Mouse (Mus musculus) kidney, embryonic 16.5 days (tissue): ENCODE data around the gene Psmc6. TPM values are rescaled to one million over a fixed set of nuclear protein-coding genes. Genes with fewer than 3 reads are reported as not detected.

ENCODE experiments used
- ATAC-seq: fragments of 200-750 bp; cut with Nextera tagmentation; 2 replicates; pipeline ENCODE4 v1.8.0; 2017; ENCODE audit warnings: moderate TSS enrichment; ENCODE audit not compliant: low FRiP score, low TSS enrichment
- H3K27ac ChIP-seq: fragments of 300-500 bp; sonication (generic); 2 replicates; pipeline ENCODE4 v1.5.1; 2014; ENCODE audit warnings: low read length
- H3K27me3 ChIP-seq: fragments of 300-500 bp; sonication (generic); 2 replicates; pipeline ENCODE4 v1.6.1; 2014; ENCODE audit warnings: low read length, control low read depth, mixed read lengths; ENCODE audit not compliant: insufficient read depth
- H3K36me3 ChIP-seq: fragments of 300-500 bp; sonication (generic); 2 replicates; pipeline ENCODE4 v1.6.1; 2014; ENCODE audit warnings: low read length, control low read depth, mixed read lengths; ENCODE audit not compliant: insufficient read depth
- H3K4me1 ChIP-seq: fragments of 300-500 bp; sonication (generic); 2 replicates; pipeline ENCODE4 v1.6.1; 2014; ENCODE audit warnings: low read length, control low read depth, mixed read lengths; ENCODE audit not compliant: insufficient read depth
- H3K4me2 ChIP-seq: fragments of 300-500 bp; sonication (generic); replicated peaks from 2 replicates; pipeline ENCODE4 v1.6.1; 2014; ENCODE audit warnings: low read depth, low read length
- H3K4me3 ChIP-seq: fragments of 300-500 bp; sonication (generic); 2 replicates; pipeline ENCODE4 v1.5.1; 2014; ENCODE audit warnings: mild to moderate bottlenecking, low read length
- H3K9ac ChIP-seq: fragments of 300-500 bp; sonication (generic); replicated peaks from 2 replicates; pipeline ENCODE4 v1.6.1; 2014; ENCODE audit warnings: low read length
- H3K9me3 ChIP-seq: fragments of 300-500 bp; sonication (generic); 2 replicates; pipeline ENCODE4 v1.6.1; 2016; ENCODE audit warnings: low read length, control low read depth
- WGBS: fragments of 180-500 bp; shearing (Covaris S2); extraction: QIAGEN DNeasy Blood & Tissue Kit; methylation state at CpG from one replicate; pipeline ENCODE4 v1.1.7; 2014; 5-methylcytosine and 5-hydroxymethylcytosine counted together
- polyA plus RNA-seq: library from polyadenylated mRNA; unstranded; fragments of >200 nt; fragmentation: Nextera tagmentation; extraction: Ambion mirVana; gene quantifications from 2 replicates; pipeline ENCODE4 v1.2.1, GENCODE M21; 2015

The Psmc6 gene
- polyA plus RNA-seq, 1 experiment from 2014 or later, result 154 TPM

DNA sequence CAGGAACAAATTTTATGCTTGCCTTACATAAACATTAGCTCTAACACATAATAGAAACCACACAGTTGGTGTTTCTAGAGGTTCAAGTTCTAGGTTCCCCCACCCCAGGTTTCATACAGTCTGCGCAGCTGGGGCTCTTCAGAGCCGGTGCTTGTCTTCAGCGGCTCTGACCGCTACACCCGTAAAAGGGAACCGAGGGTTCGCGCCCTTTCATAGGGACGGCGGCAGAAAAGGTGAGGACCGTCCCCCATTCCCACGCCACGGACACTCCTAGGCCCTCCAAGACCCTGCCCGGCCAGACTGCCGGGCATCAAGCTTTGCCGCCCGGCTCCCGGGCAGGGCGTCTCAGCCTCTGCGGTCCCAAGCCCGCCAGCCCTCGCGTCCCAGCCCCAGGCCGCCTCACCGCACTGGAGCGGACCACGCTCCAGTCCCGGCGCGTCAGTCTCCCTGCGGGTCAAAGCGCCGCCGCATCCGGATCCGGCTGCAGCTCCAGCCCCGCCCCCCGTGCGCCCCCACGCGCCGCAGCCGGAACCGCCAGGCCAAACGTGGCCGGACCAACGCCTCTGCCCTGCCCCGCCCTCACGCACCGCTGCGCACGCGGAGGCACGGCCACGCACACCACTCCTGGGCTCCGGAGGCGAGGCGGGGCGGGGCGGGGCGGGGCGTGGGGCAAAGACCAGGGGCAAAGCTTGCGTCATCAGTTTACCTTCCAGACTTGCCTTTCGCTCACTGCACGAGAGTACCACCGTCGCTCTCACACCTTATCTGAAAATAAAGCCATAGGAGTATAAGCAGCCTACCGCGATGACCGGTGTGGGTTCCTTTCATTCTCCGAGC, 59.0 kb downstream of the Psmc6 start:
- H3K27me3 ChIP-seq, result no peaks in the 10 kb centered on the region
- peak overlapping the region; percentile 86 for H3K4me3 ChIP-seq

GRCm38 (mm10) chr14:45389194-45389593, 59.6 kb downstream of the Psmc6 start:
- H3K4me2 ChIP-seq, result peak overlapping the region; percentile 53
- H3K4me3 ChIP-seq, result peak overlapping the region; percentile 86
- peak overlapping the region; percentile 93 for H3K27ac ChIP-seq
- ATAC-seq, result peak; percentile 47
- WGBS, result 12% methylated on average over 3 of the region's 3 CpGs
- no peaks in the 10 kb centered on the region for H3K9me3 ChIP-seq
- H3K27me3 ChIP-seq, result no peaks in the 10 kb centered on the region
- H3K36me3 ChIP-seq, result no peaks in the 10 kb centered on the region
- peak overlapping the region; percentile 91 for H3K9ac ChIP-seq
- H3K4me1 ChIP-seq, result peaks cover 10% of the 10 kb centered on the region

More for the DNA sequence above, 59.0 kb downstream of the Psmc6 start:
- peak overlapping the region; percentile 91 for H3K9ac ChIP-seq
- H3K36me3 ChIP-seq, result no peaks in the 10 kb centered on the region
- peak; percentile 97 for ATAC-seq
- no peaks in the 10 kb centered on the region for H3K9me3 ChIP-seq
- H3K4me2 ChIP-seq, result peak overlapping the region; percentile 53
- peaks cover 10% of the 10 kb centered on the region for H3K4me1 ChIP-seq
- under 1% methylated on average over 50 of the region's 71 CpGs for WGBS
- H3K27ac ChIP-seq, result peak overlapping the region; percentile 93

Other genes starting within 250 kb of the Psmc6 start
- 1.2 and 1.6 TPM in 2 replicates for gene Gpr137c, start 110.1 kb upstream of the Psmc6 start, polyA plus RNA-seq
- gene Txndc16, start 109.5 kb upstream of the Psmc6 start, polyA plus RNA-seq, result 16.4 and 16.8 TPM in 2 replicates
- gene Ero1l, start 11.0 kb upstream of the Psmc6 start, polyA plus RNA-seq, result 33.7 and 35.5 TPM in 2 replicates
- 56.3 and 67.1 TPM in 2 replicates for gene Styx, start 21.3 kb downstream of the Psmc6 start, polyA plus RNA-seq
- gene Gnpnat1, start 75.1 kb downstream of the Psmc6 start, polyA plus RNA-seq, result 58.1 and 63.0 TPM in 2 replicates
- 164 and 176 TPM in 2 replicates for gene Fermt2, start 200.3 kb downstream of the Psmc6 start, polyA plus RNA-seq